Mouse (Mus musculus) heart, embryonic 15.5 days (tissue): Measurements from ENCODE around the gene Lamp1. TPM values are rescaled to one million over a fixed set of nuclear protein-coding genes. Genes with fewer than 3 reads are reported as not detected.
A peak's percentile ranks its signal among the peaks of the same experiment; 100 is the strongest.

Source experiments
- ATAC-seq: fragments of 200-750 bp; cut with Nextera tagmentation; replicated peaks from 2 replicates; pipeline ENCODE4 v1.8.0; 2017; ENCODE audit warnings: low read depth, moderate TSS enrichment; ENCODE audit not compliant: insufficient number of reproducible peaks, insufficient read depth, low FRiP score
- H3K27ac ChIP-seq: fragments of 300-500 bp; sonication (generic); 2 replicates; pipeline ENCODE4 v1.5.1; 2015; ENCODE audit warnings: mild to moderate bottlenecking, inconsistent platforms
- H3K27me3 ChIP-seq: fragments of 300-500 bp; sonication (generic); 2 replicates; pipeline ENCODE4 v1.6.1; 2015; ENCODE audit warnings: inconsistent platforms
- H3K36me3 ChIP-seq: fragments of 300-500 bp; sonication (generic); 2 replicates; pipeline ENCODE4 v1.6.1; 2015; ENCODE audit warnings: mild to moderate bottlenecking, inconsistent platforms
- H3K4me1 ChIP-seq: fragments of 300-500 bp; sonication (generic); replicated peaks from 2 replicates; pipeline ENCODE4 v1.6.1; 2015; ENCODE audit warnings: inconsistent platforms
- H3K4me2 ChIP-seq: fragments of 300-500 bp; sonication (generic); 2 replicates; pipeline ENCODE4 v1.6.1; 2015; ENCODE audit warnings: inconsistent platforms, mild to moderate bottlenecking, moderate library complexity
- H3K4me3 ChIP-seq: fragments of 300-500 bp; sonication (generic); 2 replicates; pipeline ENCODE4 v1.5.1; 2015; ENCODE audit warnings: mild to moderate bottlenecking, inconsistent platforms
- H3K9ac ChIP-seq: fragments of 300-500 bp; sonication (generic); 2 replicates; pipeline ENCODE4 v1.6.1; 2015; ENCODE audit warnings: mild to moderate bottlenecking, inconsistent platforms
- H3K9me3 ChIP-seq: fragments of 300-500 bp; sonication (generic); replicated peaks from 2 replicates; pipeline ENCODE4 v1.6.1; 2016; ENCODE audit warnings: inconsistent platforms
- WGBS: fragments of 180-500 bp; shearing (Covaris S2); methylation state at CpG from one replicate; pipeline ENCODE4 v1.1.7; 2015; ENCODE audit warnings: mixed read lengths; 5-methylcytosine and 5-hydroxymethylcytosine counted together
- polyA plus RNA-seq: library from polyadenylated mRNA; unstranded; fragments of >200 nt; fragmentation: Nextera tagmentation; extraction: Ambion mirVana; gene quantifications from 2 replicates; pipeline ENCODE4 v1.2.1, GENCODE M21; 2015

Gene Lamp1
- polyA plus RNA-seq, 1 experiment from 2014 or later = 285 TPM

DNA sequence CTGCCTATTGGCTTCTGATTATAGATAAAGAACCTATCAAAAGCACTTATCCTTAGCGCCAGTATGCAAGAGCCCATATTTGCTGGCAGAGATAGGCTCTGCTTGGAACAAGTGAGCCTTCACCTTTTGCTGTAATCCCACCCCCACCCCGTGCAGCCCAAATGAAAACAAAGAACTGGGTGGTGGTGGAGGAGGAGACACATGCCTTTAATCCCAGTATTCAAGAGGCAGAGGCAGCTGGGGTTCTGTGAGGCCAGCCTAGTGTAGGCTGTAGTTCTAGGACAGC lies 22.7 kb downstream of the Lamp1 start:
- Histone ChIP-seq H3K4me3 (no peak overlapping the region), H3K4me2 (no peak overlapping the region), H3K36me3 (peaks cover 5% of the 10 kb centered on the region; the same call in 1 of the 2 replicates), H3K4me1 (peaks cover 31% of the 10 kb centered on the region), H3K9me3 (no peaks in the 10 kb centered on the region), H3K27ac (peak overlapping the region; percentile 76), H3K9ac (no peak overlapping the region), H3K27me3 (no peaks in the 10 kb centered on the region)
- 27% methylated on average over 2 of the region's 2 CpGs for WGBS
- no peak for ATAC-seq

DNA sequence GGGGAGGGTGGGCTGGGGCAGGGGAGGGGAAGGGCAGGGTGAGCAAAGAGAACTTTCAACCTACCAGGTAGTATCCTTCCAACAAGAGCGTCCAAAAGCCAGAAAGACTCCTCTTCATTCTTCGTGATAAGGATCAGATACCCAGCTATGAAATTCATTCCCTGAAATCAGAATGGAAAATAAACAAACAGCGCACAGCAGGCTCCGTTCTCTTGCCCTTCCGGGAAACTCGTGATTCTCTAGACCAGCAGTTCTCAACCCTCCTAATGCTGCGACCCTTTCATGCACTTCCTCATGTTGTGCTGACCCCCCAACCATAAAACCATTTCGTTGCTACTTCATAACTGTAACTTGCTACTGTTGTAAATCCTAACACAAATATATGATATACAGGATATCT lies 27.9 kb downstream of the Lamp1 start:
- 82% methylated on average over 8 of the region's 8 CpGs for WGBS
- Histone ChIP-seq H3K36me3 (no peaks in the 10 kb centered on the region), H3K4me2 (no peak overlapping the region), H3K27ac (no peak overlapping the region), H3K4me3 (no peak overlapping the region), H3K4me1 (peaks cover 7% of the 10 kb centered on the region), H3K9ac (no peak overlapping the region), H3K27me3 (no peaks in the 10 kb centered on the region), H3K9me3 (no peaks in the 10 kb centered on the region)
- ATAC-seq = no peak

DNA sequence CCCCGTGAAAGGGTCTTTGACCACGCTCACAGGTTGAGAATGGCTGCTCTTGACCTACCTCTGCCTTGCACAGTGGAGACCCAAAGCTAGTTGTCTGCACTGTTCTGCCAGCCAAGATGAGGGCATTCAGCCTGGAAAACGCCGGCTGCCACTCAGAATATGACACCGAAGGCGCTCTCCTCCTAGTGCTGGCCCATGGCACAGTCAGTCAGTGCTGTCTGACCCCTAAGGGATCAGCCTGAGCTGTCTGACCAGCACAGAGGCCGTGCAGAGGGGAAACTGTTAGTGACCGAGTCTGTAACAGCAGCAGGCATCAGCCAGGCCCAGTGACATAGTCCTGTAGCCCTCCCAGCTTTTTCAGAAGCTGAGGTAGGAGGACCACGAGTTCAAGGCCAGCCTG lies 28.3 kb downstream of the Lamp1 start:
- Histone ChIP-seq H3K9ac (no peak overlapping the region), H3K4me2 (no peak overlapping the region), H3K4me3 (no peak overlapping the region), H3K9me3 (no peaks in the 10 kb centered on the region), H3K4me1 (peaks cover 3% of the 10 kb centered on the region; the same call in 1 of the 2 replicates), H3K36me3 (no peaks in the 10 kb centered on the region), H3K27ac (no peak overlapping the region), H3K27me3 (no peaks in the 10 kb centered on the region)
- no peak for ATAC-seq
- WGBS = 78% methylated on average over 9 of the region's 9 CpGs

DNA sequence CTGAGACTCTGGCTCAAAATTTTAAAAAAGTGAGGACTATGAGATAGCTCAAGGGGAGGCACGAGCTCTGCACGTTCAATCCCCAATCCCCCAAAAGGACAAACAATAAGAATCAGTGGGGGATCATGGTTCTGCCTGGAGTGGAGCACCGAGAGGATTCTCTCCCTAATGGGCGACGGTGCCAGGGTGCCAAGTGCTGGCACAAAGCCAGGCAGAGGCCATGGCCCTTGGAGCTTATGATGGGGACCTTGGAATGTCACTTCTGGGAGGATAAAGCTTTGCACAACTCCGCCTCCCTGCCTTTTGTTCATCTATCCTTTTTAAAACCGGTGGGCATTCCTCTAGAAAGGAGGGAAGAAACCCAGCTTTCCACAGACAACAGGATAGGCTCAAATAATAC lies 28.7 kb downstream of the Lamp1 start:
- Histone ChIP-seq H3K27ac (no peak overlapping the region), H3K4me2 (no peak overlapping the region), H3K4me1 (no peaks in the 10 kb centered on the region), H3K4me3 (no peak overlapping the region), H3K36me3 (no peaks in the 10 kb centered on the region), H3K9me3 (no peaks in the 10 kb centered on the region), H3K9ac (no peak overlapping the region), H3K27me3 (no peaks in the 10 kb centered on the region)
- WGBS = 74% methylated on average over 7 of the region's 7 CpGs
- ATAC-seq = no peak

DNA sequence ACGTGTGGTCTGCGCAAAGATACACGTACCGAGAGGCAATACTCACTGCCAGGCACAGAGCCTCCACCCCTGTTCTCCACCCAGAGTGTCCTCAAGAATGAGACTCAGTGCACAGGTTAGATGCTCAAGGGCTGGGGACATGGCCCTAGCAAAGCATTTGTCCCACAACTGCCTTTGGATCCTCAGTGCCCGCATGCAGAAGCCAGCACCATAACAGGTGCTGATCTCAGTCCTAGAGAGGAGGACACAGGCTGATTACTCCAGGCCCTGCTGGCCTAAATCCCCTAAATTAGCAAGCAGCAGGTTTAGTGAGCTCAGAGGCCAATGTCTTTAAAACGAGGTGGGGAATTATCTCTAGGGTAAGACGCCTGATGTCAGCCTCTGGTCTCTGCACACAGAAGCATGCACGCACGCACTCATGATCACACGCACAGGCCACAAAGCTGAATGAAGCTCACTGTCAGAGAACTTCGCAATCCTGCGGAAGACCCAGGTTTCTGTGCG lies 29.1 kb downstream of the Lamp1 start:
- Histone ChIP-seq H3K27ac (no peak overlapping the region), H3K4me1 (no peaks in the 10 kb centered on the region), H3K4me2 (no peak overlapping the region), H3K9ac (no peak overlapping the region), H3K4me3 (no peak overlapping the region), H3K36me3 (no peaks in the 10 kb centered on the region), H3K27me3 (no peaks in the 10 kb centered on the region), H3K9me3 (no peaks in the 10 kb centered on the region)
- WGBS = 86% methylated on average over 13 of the region's 13 CpGs
- no peak for ATAC-seq

DNA sequence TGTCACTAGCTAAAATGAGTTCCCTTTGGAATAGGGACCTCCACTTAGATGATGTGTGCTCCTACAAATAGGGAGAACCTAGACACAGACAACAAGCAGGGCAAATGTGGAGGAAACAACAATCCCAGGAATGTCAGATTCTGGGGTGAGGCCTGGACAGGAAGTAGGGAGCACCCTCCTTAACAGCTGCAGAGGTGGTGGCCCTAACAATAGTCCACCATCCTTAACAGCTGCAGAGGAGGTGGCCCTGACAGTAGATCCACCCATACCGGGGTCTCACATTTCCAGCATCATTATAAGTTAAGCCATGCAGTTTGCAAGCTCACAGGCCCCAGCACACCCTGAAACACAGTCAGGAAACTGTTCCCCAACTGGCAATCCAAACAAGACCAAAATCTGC lies 29.9 kb downstream of the Lamp1 start:
- WGBS = 95% methylated on average over 1 of the region's 1 CpGs
- Histone ChIP-seq H3K4me2 (no peak overlapping the region), H3K4me3 (no peak overlapping the region), H3K36me3 (no peaks in the 10 kb centered on the region), H3K27me3 (no peaks in the 10 kb centered on the region), H3K4me1 (no peaks in the 10 kb centered on the region), H3K9me3 (no peaks in the 10 kb centered on the region), H3K9ac (no peak overlapping the region), H3K27ac (no peak overlapping the region)
- ATAC-seq = no peak

DNA sequence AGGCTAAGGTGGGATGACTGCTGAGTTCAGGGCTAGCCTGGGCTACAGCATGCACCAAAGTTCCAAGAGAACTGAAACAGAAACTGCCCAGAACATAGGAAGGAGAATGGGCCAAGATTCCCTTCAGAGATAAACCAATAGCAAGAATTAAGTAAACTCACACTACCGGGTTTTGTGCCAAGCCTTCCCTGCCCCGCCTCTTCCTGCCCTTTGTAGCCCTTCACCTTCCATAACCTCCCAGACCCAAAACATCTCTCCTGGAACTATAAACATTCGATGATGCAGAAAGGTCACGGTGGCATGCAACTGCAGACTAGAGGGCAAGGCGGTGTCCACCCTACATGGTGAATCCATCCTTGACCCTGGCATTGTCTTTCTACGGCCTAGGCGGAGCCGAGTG lies 31.3 kb downstream of the Lamp1 start:
- Histone ChIP-seq H3K36me3 (no peaks in the 10 kb centered on the region), H3K9me3 (no peaks in the 10 kb centered on the region), H3K4me1 (no peaks in the 10 kb centered on the region), H3K4me3 (no peak overlapping the region), H3K27ac (no peak overlapping the region), H3K4me2 (no peak overlapping the region), H3K9ac (no peak overlapping the region), H3K27me3 (no peaks in the 10 kb centered on the region)
- ATAC-seq = no peak
- WGBS = 83% methylated on average over 8 of the region's 8 CpGs

DNA sequence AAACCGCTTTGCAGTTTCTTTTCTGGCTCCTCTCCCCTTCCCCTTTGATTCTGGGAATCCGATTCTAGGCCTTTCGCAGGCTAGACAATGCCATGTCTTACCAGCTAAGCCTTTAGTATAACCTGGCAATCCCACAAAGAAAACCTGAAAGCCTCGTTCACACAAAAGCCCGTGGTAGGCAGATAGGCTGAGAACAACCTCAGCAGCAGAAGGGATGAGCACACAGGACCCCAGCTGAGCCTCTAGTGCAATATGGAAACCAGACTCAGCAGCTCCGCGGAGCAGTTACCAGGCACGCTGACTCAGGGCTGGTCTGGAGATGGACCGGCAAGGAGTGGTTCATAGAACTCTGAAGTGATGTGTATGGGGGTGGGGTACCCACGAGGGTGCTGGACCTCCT lies 35.9 kb downstream of the Lamp1 start:
- ATAC-seq = no peak
- Histone ChIP-seq H3K36me3 (no peaks in the 10 kb centered on the region), H3K4me2 (no peak overlapping the region), H3K27me3 (peaks cover 13% of the 10 kb centered on the region), H3K9me3 (no peaks in the 10 kb centered on the region), H3K9ac (no peak overlapping the region), H3K4me1 (peaks cover 5% of the 10 kb centered on the region), H3K4me3 (no peak overlapping the region), H3K27ac (no peak overlapping the region)
- WGBS = 51% methylated on average over 10 of the region's 10 CpGs

DNA sequence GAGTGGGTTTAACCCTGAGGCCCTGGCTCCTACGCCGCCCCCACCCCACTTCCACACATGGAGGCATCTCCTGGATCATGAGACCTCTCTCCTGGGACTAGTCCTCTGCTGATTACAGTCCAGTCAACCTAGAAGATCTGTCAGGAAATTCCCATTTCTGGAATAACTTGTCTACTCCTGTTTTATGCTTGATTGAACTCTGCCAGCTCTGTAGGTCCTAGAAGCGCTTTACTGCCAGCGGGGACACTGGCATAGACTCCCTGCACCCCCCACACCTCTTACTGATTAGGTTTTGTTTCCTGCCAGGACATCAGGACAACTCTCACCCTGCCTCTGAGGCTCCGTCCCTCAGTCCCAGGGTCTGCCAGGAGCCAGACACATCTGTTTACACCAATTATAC lies 38.5 kb downstream of the Lamp1 start:
- Histone ChIP-seq H3K36me3 (no peaks in the 10 kb centered on the region), H3K9ac (no peak overlapping the region), H3K4me3 (no peak overlapping the region), H3K4me2 (no peak overlapping the region), H3K4me1 (peaks cover 18% of the 10 kb centered on the region), H3K9me3 (no peaks in the 10 kb centered on the region), H3K27ac (no peak overlapping the region), H3K27me3 (peaks cover 29% of the 10 kb centered on the region)
- 78% methylated on average over 5 of the region's 5 CpGs for WGBS
- ATAC-seq = no peak

DNA sequence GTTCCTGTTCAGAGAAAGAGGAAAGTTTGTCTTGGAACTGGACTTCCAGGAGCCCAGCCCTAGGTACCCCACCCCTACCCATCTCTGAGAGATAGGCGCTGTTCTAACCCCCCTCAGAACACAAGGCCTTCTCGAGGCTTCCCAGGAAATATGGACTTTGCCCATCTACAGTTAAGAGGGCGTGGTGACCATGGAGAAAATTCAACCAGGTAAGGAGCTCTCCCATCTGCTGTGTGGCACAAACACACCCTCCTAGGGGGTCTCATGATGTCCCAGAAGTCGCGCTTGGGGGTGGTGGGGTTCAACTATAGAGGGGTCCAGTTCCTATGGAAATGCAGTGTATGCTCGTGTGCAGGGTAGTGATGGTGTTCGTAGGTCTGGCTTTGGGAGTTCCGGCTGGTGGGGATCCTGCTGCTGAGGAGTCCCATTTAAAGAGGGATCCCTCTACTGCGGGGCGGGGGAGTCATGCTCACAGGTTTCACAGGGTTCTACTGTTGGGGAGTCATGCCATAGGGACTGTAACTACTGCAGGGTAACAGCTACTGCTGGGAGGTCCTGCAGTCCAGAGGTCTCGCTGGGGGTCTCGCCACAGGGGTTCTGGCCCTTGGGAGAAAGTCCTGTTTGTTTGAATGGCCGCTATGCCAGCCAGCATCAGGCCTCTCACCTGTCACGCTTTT lies 40.6 kb downstream of the Lamp1 start:
- Histone ChIP-seq H3K9ac (peak overlapping the region; percentile 80; the same call in 1 of the 2 replicates), H3K4me3 (peak overlapping the region; percentile 89), H3K9me3 (no peaks in the 10 kb centered on the region), H3K36me3 (no peaks in the 10 kb centered on the region), H3K27me3 (peaks cover 35% of the 10 kb centered on the region), H3K4me2 (peak overlapping the region; percentile 94), H3K4me1 (peaks cover 27% of the 10 kb centered on the region), H3K27ac (no peak overlapping the region)
- 35% methylated on average over 14 of the region's 14 CpGs for WGBS
- ATAC-seq = no peak

DNA sequence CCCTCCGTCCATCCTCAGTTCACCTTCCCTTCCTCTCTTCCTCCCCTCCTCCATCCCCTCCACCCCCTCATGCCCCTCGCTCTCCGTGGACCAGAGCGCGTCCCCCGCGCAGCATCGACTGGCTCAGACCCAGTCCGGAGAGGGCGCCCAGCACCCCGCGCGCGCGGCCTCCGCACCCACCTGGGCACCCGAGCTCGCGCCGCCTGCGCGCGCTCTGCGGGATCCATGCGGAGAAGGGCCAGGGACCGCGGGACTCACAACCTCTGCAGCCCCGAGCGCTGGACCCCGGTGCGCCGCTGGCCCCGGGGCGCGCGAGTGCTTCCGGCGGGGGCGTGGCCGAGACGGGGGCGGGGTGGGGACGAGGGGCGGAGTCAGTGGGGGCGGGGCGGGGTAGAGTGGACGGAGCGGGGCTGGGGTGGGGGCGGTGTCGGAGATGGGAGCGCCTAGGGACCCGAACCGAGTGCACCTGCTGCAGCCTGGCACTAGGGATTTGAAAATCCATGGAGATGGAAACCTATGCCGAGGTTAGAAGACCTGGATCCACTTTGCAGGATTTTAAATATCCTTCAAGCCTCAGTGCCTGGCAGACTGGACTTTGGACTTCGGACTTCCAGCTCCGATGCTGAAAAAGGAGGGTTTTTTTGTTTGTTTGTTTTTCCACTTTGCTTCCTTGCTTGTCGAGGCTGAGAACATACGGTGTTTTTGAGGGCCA lies 41.5 kb downstream of the Lamp1 start, which contains the start of gene Grtp1:
Gene Grtp1 (minus strand): TSS at position 320 of the 712 bp plus-strand sequence.
- Histone ChIP-seq H3K4me2 (peak within 1 kb of the TSS; percentile 94), H3K4me3 (peak within 1 kb of the TSS; percentile 89), H3K27me3 (peaks cover 35% of the 10 kb centered on the region), H3K27ac (0 out of 2 replicates have a peak within 1 kb of the TSS, but pooled peaks have one; percentile 1), H3K36me3 (no peaks in the 10 kb centered on the region), H3K9ac (peak within 1 kb of the TSS; percentile 80), H3K9me3 (no peaks in the 10 kb centered on the region), H3K4me1 (peaks cover 32% of the 10 kb centered on the region)
- peak; percentile 54 for ATAC-seq
- WGBS = under 1% methylated on average over 58 of the region's 58 CpGs

DNA sequence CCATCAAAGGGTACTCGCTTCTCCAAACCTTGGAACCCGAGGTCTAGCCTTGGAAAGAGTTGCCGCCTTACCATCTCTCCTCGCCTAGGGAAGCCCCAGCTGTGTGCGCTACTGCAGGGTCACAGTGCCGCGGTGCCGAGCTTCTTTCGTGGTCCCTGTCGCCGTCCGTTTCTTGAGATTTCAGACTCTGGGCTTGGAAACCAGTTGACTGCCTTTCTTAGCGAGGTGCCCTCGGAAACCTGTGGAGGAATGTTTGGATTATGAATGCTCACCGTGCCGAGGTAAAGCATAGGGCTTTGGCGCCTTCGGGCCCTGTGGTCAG lies 42.0 kb downstream of the Lamp1 start:
- Histone ChIP-seq H3K27me3 (peaks cover 35% of the 10 kb centered on the region), H3K9me3 (no peaks in the 10 kb centered on the region), H3K27ac (0 out of 2 replicates have a peak overlapping the region, but pooled peaks have one; percentile 1), H3K9ac (peak overlapping the region; percentile 80), H3K4me1 (peaks cover 32% of the 10 kb centered on the region), H3K4me2 (peak overlapping the region; percentile 94), H3K4me3 (peak overlapping the region; percentile 89), H3K36me3 (no peaks in the 10 kb centered on the region)
- no peak for ATAC-seq
- 2% methylated on average over 18 of the region's 18 CpGs for WGBS
